Mouse (Mus musculus) MEL-GATA-1-ER (cell line): ENCODE measurements around the gene Faf1.
"Not testable (repeated sequence)": the region's sequence is repeated elsewhere in the genome, so short reads cannot be mapped to it uniquely, and the experiment has no call there.

Experiments used
- DNase-seq: peaks from one replicate; pipeline ENCODE4 v3.0.0-alpha.2; 2012; ENCODE audit warnings: low read depth; ENCODE audit errors: extremely low read depth

Faf1 gene

DNA sequence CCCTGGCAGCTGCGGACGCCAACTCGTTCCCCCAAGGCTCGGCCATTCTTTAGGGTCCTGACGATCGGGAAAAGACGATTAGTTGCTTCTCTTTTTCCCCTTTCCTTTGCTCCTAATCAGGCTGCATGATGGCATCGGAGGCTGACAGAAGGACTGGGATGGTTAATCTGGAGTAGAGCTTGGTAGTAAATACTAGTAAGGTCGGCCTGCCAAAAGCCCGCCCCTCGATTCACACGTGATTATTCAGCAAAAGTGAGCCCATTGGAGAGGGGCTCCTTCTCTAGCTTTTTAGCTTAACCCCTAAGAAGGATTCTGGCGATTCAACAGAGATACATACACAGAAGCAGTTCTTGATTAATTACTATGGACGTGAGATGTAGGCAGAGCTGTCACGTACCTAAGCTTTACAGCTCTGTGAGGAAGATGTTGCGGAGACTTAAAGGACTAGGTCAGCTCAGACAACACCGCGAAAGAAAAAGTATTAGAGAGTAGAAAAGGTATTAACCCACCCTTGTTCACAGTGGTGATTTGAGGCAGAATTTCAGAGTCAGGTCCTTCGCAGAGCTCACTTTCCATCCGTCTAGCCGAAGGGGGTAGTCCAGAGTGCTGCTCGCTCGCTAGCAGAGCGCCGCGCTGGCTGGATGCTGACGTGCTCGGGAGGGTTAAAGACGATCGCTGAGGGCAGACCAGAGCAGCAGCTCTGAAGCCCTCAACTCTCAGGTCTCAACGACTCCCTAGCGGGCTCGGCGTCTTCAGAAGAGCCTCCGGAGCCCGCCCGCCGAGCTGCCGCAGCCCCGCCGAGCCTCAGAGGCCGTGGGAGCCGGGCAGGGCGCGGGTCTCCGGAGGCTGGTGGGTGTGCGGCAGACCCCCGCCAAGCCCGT lies 11.0 kb upstream of the Faf1 start:
- peak; percentile 82 for DNase-seq

DNA sequence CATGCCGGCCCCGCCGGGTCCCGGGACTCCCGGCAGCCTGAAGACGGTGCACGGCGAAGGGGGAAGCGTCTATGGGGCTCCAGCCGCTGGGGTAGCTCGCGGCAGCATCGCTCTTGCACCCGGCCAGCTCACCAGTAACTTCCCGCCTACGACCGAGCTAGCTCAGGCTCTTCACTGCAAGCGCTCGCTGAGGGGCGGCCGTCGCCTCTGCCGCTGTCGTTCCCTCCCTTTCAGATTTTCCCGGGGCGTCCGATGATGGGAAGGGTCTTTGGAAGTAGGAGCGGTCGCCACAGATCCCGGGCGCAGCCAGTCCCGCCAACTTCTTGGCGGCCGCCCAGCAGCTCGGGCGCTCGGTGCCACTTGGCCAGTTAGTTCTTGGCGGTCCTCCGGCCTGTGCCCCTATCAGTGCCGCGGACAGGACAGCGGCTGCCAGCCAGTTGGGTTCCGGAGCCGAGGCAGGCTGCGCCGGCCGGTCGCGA lies 10.4 kb upstream of the Faf1 start:
- DNase-seq, result no peak

DNA sequence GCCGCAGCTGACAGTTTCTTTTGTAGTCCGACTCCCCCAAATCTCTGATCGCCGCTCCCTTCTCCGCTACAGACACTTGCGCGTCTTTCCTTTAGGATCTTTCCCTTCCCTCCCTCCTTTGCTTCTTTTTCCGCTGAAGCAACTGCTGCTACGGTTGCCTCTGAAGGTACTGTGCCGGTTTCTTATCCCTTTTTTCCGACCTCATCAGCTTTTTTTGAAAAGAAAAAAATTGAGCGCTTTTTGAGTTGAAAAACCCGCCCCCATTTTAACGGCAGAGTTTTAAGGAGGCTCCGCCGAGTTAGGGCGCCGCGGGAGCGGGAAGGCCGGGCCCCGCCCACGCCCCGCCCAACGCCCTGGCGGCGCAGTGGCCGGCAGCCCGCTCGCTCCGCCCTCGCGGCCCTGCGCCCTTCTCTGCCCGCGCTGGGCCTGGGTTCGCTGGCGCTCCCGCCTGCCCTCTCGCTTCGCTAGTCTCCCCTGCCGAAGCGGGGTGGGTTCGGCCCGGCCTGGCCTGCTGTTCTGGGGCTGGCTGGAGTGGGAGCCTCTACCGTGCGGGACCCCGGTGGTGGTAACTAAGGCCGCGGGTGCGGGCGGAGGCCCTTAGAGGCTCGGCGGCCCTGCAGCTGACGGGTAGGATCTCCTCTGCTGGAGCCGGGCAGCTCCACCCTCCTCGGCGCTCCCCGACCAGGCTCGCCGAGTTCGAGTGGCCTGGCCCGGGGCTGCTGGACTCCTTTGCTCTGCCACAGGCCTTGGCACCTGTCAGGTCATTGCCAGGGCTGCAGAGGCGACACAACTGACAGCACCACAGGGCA lies 9.7 kb upstream of the Faf1 start, which contains the start of gene Cdkn2c:
Cdkn2c (minus strand) TSS at position 729 of the 809 bp plus-strand sequence.
- DNase-seq, result peak; percentile 60

DNA sequence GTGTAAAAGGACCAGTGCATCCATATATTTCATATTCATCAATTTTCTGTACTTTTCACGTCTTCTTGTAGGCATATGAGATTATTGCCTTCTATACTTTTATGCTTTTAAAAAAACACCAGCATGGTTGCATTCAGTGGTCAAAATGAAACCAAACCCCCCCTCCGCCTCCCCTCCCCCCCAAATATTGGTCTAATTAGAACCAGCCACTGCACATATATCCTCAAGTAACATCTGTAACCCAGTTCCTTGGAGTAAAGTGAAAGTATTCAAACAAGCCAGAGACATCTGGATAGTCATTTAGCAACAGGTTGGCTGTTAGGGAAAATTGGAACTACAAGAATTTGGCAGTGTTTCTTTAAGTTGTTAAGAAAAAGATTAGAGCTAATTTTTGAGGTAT lies 8.9 kb upstream of the Faf1 start:
- no peak for DNase-seq

DNA sequence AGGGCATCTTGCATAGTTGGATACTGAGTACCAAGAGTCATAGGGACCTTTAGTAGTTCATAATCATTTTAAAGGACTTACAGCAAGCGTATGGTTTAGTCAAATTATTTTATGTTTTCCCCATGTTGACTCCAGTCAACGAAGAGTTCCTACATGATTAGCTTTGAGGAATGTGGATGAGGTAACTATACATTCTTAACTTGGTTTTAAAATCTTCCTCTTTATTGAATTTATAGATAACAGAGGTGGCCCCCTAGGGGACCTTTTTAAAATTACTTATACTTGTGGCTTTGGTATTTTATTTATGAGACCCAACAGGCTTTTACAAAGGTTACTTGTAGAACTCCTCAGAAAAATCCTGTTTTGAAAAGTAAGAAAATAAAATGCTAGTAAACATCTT lies 6.2 kb upstream of the Faf1 start:
- peak; percentile 43 for DNase-seq

DNA sequence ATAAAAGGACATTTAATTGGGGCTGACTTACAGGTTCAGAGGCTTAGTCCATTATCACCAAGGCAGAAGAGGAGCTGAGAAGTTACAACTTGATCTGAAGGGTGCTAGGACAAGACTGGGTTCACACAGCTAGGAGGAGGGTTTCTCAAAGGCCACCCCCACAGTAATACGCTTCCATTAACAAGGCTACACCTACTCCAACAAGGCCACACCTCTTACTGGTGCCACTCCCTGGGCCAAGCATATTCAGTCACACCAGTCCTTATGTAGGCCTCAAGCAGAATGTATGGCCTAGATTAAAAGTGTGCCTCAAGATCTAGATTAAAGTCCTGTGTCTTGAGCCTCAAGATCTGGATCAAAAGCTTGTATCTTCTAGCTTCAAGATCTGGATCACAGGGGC lies 4.4 kb upstream of the Faf1 start:
- DNase-seq, result no peak

DNA sequence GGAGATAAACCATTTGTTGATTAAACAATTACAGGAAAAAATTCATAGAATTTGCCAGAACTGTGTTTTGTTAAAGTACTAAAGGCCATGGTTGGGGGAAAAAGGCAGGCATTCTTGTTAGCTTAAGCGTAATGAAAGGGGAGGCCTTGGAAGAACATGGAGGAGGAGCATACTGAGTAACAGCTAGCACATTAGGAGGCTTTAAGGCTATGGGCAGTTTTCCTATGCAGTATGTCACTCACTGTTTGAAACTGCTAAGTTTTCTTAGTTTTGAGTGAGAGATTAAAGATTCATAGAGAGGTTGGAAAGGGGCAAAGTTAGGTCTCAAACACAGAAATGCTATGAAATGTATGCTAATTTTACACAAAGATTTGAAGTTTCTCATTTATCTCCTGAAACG lies 2.3 kb upstream of the Faf1 start:
- no peak for DNase-seq

DNA sequence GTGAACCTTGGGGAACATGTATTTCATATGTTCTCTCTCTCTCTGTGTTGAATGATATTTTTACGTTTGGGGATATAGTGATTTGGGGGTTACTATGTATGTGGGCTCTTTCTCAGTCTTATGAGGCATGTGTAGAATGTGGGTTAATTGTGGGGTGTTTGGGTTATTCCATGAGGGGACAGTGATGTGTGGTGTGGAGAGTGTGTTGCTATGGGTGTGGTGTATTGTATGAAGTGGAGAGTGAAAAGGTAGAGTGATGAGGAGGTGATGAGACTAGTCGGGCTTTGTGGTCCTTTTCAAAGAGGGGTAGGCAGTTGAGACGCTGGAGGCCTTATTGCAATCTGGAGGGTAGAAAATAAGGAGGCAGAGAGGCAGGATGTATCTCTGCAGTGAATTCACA lies 833 bp downstream of the Faf1 start:
- DNase-seq, result no peak

DNA sequence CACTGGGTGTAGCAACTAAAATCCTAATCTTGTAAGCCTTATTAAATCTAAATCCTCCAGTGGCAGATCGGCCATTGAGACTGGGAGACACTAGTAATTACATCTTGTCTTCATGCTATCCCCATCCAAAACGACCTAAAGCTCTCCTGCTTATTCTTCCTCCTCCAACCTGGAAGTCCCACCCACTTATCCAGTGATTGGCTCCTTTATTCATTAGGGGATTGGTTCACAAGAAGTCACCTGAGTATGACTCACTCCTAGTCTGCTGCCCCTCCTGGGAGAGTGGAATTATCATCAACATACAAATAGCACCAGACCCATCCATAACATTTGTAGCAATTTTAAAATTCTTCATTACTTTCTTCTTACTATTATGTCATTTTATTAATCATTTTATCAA lies 7.2 kb downstream of the Faf1 start:
- no peak for DNase-seq

DNA sequence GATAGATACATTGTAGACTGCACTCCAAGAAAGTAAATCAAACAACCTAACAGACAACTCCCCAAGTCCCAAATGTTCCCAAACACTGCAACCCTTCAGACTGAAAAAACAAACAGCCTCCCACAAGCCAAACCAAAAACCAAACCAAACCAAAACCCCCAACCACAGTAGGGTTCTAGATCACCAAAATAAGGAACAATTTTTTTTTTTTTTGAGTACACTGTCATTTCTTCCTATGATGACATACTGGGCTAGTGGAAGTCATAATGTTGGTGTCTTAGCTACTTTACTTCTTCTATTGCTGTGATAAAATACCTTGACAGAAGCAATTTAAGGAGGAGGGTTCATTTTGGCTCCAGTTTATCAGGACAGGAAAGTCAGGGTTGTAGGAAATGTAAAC lies 16.3 kb downstream of the Faf1 start:
- DNase-seq, result no peak

DNA sequence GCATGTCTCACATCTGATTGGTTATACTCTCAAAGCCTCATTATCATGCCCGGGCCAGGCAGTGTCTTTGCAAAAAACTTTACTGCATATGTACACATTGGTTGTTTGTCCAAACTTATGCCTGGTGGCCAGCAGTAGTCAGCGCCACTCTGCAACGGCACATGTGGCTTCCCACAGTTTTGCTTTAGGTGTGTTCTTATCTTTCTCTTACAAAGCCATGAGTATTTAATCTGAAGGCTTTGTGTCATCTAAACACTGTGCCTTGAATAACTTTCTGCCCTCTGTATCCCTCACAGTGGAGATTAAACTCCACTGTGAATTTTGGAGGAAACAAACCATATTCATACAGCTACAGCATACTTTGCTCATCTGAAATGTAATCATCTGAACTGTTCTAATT lies 24.3 kb downstream of the Faf1 start:
- DNase-seq, result not testable (repeated sequence)

DNA sequence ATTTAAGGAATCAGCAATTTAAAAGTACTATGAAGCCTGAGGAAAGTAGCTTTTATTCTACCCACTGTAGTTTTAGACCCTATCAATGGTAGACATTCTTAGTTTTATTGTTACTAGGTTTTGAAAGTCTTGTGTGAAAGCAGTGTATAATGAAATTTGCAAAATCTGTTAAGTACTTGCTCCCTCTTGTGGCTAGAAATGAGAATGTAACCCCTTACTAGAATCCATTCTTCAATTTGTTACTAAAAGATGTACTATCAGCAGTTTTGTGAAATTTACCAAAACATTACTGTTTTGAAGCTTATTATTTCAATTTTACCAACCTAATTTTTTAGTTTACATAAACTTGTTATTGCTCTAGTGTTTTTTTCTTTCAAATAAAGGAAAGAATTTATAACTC lies 27.2 kb downstream of the Faf1 start:
- peak; percentile 48 for DNase-seq

DNA sequence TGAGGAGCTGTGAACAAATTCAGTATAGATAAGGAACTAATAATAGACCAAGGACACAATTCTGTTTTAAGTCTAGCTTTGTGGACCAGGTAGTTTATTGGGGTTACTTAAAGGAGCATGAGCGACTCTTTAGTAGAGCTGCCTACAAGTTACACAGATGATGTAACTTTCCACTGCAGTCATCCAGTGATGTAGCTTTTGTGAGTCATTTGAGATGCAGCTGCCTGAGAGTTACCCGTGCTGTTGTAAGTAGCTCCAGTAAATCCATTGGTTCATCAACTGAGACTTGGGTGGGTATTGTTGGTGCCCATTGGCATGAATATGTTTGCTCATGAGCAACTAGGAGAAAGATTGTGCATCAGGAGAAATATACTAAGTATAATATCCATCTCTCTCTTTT lies 29.0 kb downstream of the Faf1 start:
- no peak for DNase-seq

DNA sequence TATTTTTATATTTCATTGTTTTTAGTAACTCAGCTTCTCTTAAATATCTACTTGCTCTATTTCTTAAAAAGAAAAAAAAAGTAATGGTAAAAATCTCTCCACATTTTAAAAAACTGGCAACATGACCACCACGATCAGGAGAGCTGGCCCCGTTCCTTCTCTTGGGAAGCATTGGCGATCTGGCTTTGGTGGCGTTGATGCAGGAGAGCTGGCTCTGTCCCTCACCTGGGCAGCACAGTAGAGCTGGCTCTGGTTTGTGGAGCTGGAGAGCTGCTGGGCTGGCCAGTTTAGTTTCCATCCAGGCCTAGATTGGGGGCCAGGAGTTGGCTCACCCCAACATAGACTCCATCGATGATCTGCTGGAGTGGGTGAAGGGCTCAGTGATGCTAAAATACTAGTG lies 42.9 kb downstream of the Faf1 start:
- DNase-seq, result no peak

DNA sequence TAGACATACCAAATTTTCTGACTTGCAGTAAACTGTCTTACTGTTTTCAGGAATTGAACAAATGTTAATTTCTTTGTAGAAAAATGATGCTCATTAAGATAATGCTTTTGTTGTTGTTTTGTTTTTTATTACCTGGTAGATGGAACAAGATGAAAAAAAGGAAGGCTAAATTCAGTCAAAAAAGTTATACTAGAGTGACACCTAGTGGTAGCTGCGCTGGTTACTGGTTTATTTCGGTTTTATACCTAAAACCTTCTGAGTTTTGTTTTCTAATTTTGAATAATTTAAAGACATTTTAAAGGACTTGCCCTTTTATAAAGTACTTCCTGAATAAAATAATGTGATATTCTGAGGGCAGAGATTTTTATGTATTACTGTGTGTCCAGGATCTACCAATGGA lies 52.9 kb downstream of the Faf1 start:
- peak; percentile 41 for DNase-seq

DNA sequence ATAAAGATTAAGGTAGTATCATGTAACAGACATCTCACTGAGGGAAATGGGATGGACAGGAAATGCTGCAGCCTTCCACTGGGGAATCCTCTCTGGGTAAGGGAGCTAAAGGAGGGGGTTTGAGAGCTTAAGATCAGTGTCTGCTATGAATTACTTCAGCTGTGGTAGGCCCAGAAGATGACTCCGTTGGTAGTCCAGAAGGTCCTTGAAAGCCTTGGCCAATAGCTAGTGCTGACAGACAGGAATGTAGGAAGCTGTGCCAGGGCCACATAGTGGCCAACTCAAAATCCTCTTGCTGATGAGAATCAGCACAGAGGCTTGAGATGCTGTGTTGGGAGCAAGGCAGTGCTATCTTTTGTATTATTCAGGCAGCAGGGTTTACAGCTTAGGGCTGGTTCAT lies 59.4 kb downstream of the Faf1 start:
- DNase-seq, result no peak

DNA sequence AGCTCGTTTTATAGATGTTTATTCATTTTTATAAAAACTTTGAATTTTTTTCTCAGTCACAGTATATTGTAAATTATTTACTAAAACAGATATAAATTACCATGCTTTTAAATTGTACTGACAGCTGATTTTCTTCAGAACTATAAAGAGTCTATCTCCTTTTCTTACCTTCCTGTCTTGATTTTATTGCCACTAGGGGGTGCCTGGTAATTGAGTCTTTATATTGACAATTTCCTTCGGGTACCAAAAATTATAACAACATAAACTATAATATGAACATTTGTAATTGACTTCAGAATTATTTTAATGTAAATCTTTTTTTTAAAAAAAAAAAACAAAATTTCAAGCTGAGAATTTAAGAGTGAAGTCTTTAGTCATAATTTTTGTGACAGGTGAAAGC lies 67.6 kb downstream of the Faf1 start:
- DNase-seq, result no peak

DNA sequence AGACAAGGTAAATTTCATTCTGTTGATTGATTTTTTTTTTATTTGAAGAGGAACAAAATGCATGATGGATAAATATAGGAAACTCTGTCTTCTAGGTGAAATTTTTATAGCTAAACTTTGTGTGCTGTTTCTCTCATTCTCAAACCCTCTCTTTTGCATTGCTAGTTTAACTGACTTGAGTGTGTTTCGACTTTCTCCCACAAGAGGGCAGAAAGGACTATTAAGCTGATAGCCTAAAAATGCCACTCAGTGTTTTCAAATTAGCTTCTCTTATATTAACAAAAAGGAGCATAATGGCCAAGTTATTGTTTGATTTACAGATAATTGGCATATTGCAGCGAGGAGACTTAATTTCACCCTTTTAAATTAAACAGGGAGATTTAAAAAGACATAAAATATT lies 82.6 kb downstream of the Faf1 start:
- DNase-seq, result peak; percentile 29

DNA sequence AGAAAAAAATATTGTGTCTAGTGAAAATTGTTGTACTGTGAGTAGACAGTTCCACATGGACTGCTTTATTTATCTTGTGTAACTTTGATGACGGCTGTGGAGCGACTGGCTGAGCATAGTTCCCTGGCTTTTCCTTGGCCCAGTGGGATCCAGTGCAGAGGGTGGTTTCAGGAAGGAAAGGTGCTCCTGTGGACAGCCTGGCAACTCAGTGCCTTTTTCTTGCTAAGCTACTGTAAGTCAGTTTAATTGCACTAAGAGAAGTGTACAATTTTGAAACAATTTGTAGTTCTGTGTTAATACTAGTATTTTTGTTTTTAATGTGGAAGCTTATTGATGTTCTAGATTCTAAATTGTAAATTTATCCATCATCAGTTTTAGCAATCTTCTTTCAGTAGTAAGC lies 83.5 kb downstream of the Faf1 start:
- DNase-seq, result no peak

DNA sequence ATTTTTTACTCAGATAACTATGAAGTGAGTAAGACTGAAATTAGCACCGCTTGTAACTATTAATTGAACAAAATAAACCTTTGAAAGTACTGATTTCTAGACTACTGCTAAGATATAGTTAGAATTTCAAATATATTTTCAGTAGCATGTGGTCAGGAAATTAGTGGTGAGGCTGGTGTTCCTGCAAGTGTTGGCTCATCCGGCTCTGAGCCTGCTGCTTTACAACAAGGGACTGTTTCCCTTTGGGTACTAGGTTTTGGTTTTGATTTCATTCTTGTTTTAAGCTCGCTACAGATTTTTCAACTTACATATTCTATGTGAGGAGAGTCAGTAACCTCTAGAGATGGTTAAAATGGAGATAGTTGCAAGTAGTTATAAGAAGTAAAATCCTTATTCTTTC lies 84.1 kb downstream of the Faf1 start:
- no peak for DNase-seq

DNA sequence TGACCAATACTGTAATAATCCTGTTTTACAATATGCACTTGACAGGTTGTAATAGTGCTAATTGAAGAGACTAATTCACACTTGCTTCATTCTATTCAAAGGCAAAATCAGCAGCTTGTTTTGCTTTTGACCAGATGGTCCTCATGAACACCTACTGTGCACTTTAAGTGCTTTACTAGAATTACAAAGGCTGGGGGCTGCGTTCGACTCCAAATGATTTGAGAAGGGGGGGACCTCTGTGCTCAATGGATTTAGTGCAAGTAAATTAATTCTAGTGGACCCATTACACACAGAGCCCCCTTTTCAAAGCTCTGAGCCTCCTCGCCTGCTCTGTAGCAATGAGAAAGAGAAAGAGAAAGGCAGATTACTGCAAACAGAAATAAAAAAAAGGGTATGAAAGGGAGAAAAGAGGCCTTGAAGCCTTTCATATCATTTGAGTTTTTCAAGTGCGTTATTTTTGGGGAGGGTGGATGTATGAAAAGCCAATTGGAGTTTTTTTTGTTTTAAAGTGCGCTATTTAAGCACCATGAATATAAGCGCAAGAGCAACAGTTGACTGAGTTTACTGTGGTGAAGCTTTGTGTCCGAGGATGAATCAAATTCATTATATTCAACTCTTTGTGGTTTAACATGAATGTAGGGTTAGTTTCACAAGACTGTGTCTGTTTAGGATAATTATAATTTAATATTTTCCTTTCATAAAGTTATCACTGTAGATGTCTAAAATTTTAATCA lies 86.5 kb downstream of the Faf1 start:
- DNase-seq, result no peak

DNA sequence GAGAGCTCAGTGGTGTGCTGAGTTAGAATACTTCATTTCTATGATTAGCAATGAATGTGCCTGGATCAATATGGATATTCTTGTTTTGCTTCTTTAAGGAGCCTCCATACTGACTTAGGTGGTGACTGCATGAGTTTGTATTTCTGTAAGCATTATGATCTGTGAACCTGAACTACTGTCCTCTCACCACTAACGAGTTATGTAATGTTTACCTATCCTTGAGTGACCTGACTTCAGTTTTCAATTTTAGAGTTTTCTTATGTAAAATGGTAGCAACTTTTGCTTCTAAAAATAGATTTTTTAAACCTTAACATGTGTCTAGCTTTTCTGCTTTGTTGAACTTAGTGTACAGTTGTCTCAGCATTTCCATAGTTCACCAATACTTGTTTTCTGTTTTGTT lies 92.7 kb downstream of the Faf1 start:
- no peak for DNase-seq
